Mouse (Mus musculus) forebrain, embryonic 14.5 days (tissue): ENCODE measurements around the gene Rps6ka1. TPM values are rescaled to one million over a fixed set of nuclear protein-coding genes. Genes with fewer than 3 reads are reported as not detected.

Experiments used
- ATAC-seq: fragments of 200-750 bp; cut with Nextera tagmentation; 2 replicates; pipeline ENCODE4 v1.8.0; 2017; ENCODE audit warnings: mild to moderate bottlenecking, moderate library complexity
- DNase-seq: peaks from one replicate; pipeline ENCODE4 v3.0.0-alpha.2; 2015; ENCODE audit warnings: low spot score
- H3K27ac ChIP-seq: fragments of 300-500 bp; sonication (generic); 2 replicates; pipeline ENCODE4 v1.5.1; 2014; ENCODE audit warnings: low read depth, mild to moderate bottlenecking, control low read depth, low read length, moderate library complexity
- H3K27me3 ChIP-seq: fragments of 300-500 bp; sonication (generic); replicated peaks from 2 replicates; pipeline ENCODE4 v1.6.1; 2014; ENCODE audit warnings: low read length, control low read depth, mixed read lengths; ENCODE audit not compliant: control insufficient read depth, insufficient read depth
- H3K36me3 ChIP-seq: fragments of 300-500 bp; sonication (generic); 2 replicates; pipeline ENCODE4 v1.6.1; 2014; ENCODE audit warnings: low read length, control low read depth; ENCODE audit not compliant: control insufficient read depth, insufficient read depth
- H3K4me1 ChIP-seq: fragments of 300-500 bp; sonication (generic); 2 replicates; pipeline ENCODE4 v1.6.1; 2014; ENCODE audit warnings: antibody characterized with exemption, low read length, control low read depth; ENCODE audit not compliant: control insufficient read depth, insufficient read depth
- H3K4me2 ChIP-seq: fragments of 300-500 bp; sonication (generic); 2 replicates; pipeline ENCODE4 v1.6.1; 2014; ENCODE audit warnings: mild to moderate bottlenecking, control low read depth, low read length
- H3K4me3 ChIP-seq: fragments of 300-500 bp; sonication (generic); 2 replicates; pipeline ENCODE4 v1.5.1; 2014; ENCODE audit warnings: low read depth, low read length, control low read depth
- H3K9ac ChIP-seq: fragments of 300-500 bp; sonication (generic); 2 replicates; pipeline ENCODE4 v1.6.1; 2014; ENCODE audit warnings: mild to moderate bottlenecking, low read length, control low read depth, moderate library complexity
- H3K9me3 ChIP-seq: fragments of 300-500 bp; sonication (generic); replicated peaks from 2 replicates; pipeline ENCODE4 v1.6.1; 2016; ENCODE audit warnings: low read length, control low read depth, mixed read lengths; ENCODE audit not compliant: control insufficient read depth
- WGBS: fragments of 180-500 bp; shearing (Covaris S2); extraction: QIAGEN DNeasy Blood & Tissue Kit; methylation state at CpG from one replicate; pipeline ENCODE4 v1.1.7; 2014; 5-methylcytosine and 5-hydroxymethylcytosine counted together
- polyA plus RNA-seq: library from polyadenylated mRNA; unstranded; fragments of >200 nt; fragmentation: Nextera tagmentation; extraction: Ambion mirVana; gene quantifications from 2 replicates; pipeline ENCODE4 v1.2.1, GENCODE M21; 2014

Gene Rps6ka1
- polyA plus RNA-seq, 1 experiment from 2014 or later, result 13.5 TPM

DNA sequence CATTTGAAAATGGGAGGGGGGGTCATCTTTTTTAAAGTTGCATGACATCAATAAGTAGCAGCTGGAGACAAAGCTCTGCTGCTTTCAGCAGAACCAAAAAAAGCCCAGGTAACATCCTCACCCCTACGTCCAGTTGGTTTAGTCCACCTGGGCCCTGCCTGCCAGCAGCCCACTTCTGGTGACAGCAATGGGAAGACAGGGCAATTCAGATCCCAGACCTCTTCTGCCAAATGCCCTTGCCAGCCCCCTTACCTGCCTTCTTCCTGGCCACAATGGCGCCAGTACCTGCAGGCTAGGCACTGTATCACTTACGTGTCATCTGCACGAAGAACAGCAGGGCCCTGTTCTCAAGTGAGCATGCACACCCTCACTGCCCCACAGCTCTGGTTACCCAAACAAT, 2.3 kb downstream of the Rps6ka1 start:
- no peak overlapping the region for H3K4me3 ChIP-seq
- H3K4me1 ChIP-seq, result no peaks in the 10 kb centered on the region
- H3K27me3 ChIP-seq, result no peaks in the 10 kb centered on the region
- no peak for DNase-seq
- no peak overlapping the region for H3K4me2 ChIP-seq
- H3K9ac ChIP-seq, result no peak overlapping the region
- H3K9me3 ChIP-seq, result no peaks in the 10 kb centered on the region
- WGBS, result 81% methylated on average over 4 of the region's 4 CpGs
- H3K36me3 ChIP-seq, result no peaks in the 10 kb centered on the region
- ATAC-seq, result no peak
- H3K27ac ChIP-seq, result no peak overlapping the region

DNA sequence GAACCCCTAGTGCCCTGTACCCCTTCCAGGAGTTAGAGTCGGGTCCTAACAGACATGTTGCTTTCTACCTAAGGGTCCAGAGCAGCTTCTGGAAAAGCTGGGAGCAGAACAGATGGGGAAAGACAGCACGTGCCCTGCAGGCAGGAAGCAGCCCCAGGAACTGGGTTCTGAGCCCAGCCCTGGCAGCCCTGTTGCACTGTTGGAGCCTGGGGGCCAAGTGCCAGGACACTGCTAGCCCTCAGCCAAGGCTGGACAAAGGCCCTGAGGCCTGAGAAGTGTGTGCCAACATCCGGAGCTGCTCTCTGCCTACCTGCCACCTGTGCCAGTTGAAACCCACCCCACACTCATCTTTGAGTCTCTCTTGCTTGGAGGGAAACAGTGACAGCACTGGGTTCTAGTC, 2.7 kb downstream of the Rps6ka1 start:
- ATAC-seq (no peak), DNase-seq (no peak)
- no peak overlapping the region for H3K9ac ChIP-seq
- no peak overlapping the region for H3K4me3 ChIP-seq
- H3K4me1 ChIP-seq, result no peaks in the 10 kb centered on the region
- H3K27me3 ChIP-seq, result no peaks in the 10 kb centered on the region
- no peaks in the 10 kb centered on the region for H3K36me3 ChIP-seq
- 77% methylated on average over 3 of the region's 3 CpGs for WGBS
- no peak overlapping the region for H3K27ac ChIP-seq
- H3K4me2 ChIP-seq, result no peak overlapping the region
- H3K9me3 ChIP-seq, result no peaks in the 10 kb centered on the region

DNA sequence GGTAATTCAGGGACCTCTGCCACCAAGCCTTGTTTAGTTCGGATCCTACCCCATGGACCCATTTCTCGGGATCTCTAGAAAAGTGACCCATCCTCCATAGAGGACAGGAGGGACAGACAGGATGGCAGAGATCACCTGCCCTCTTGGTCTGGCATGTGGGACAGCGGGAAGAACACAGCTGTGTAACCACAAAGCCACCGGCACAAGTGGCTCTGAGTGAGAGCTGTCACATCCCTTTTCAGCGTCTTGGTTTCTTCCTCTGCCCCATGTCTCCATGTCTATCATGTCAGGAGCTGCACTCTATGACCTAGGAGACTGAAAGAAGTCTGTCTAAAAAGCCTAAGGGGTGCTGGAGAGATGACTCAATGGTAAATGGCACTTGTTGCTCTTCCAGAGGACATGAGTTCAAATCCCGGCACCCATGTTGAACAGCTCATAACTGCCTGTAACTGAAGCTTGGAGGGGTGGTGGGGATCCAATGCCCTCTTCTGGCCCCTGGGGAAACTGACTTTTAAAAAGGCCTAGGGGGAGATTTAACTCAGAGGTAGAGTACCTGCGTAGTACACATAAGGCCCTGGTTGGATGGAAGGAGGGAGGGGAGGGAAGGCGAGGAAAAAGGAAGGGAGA, 3.4 kb downstream of the Rps6ka1 start:
- WGBS, result 94% methylated on average over 8 of the region's 8 CpGs
- Histone ChIP-seq H3K4me1 (no peaks in the 10 kb centered on the region), H3K4me2 (no peak overlapping the region), H3K36me3 (no peaks in the 10 kb centered on the region), H3K27ac (no peak overlapping the region), H3K9me3 (no peaks in the 10 kb centered on the region), H3K4me3 (no peak overlapping the region), H3K27me3 (no peaks in the 10 kb centered on the region), H3K9ac (no peak overlapping the region)
- DNase-seq, result no peak
- no peak for ATAC-seq

DNA sequence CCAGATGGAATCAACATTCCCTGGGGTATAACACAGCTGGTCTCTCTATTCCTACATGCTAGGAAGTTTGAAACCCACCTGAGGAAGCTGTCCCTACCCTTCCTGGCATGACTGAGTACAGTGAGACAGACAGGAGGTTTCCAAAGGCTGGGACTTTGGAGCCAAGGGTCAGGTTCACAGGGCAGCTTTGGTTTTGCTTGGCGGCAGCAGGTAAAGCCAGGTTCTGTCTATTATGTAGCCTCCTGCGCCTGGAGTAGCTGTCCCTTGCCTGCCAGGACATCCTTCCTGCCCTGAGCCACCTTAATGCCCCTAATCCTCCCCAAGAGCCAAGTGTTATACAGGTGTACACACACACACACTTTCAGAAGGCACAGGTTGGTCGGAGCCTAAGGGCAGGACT, 5.7 kb downstream of the Rps6ka1 start:
- WGBS, result 89% methylated on average over 3 of the region's 3 CpGs
- DNase-seq (no peak), ATAC-seq (no peak)

DNA sequence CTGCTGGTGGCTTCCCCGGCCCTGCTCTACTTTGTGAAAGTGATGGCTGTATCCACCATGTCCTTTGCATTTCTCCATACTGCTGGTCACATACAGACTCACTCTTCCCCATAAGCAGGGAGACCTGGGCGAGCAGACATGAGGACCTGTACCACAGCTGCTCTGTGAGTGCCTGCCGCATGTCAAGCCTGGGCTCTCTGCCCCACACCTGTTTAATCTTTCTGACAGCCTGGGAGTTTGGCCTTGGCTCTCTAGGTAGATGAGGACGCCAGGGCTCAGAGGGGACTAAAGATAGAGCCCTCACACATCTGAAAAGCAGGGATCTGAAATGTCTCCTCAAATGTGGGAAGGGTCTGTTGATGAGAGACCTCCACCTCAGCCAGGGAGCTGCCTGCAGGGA, 6.2 kb downstream of the Rps6ka1 start:
- Histone ChIP-seq H3K9ac (no peak overlapping the region), H3K36me3 (no peaks in the 10 kb centered on the region), H3K4me3 (no peak overlapping the region), H3K4me2 (no peak overlapping the region), H3K4me1 (no peaks in the 10 kb centered on the region), H3K9me3 (no peaks in the 10 kb centered on the region), H3K27ac (no peak overlapping the region), H3K27me3 (no peaks in the 10 kb centered on the region)
- WGBS, result 90% methylated on average over 4 of the region's 4 CpGs
- no peak for ATAC-seq
- DNase-seq, result no peak

More for the DNA sequence above, 5.7 kb downstream of the Rps6ka1 start:
- Histone ChIP-seq H3K27me3 (no peaks in the 10 kb centered on the region), H3K27ac (no peak overlapping the region), H3K9ac (no peak overlapping the region), H3K36me3 (no peaks in the 10 kb centered on the region), H3K4me2 (no peak overlapping the region), H3K9me3 (no peaks in the 10 kb centered on the region), H3K4me3 (no peak overlapping the region), H3K4me1 (no peaks in the 10 kb centered on the region)

DNA sequence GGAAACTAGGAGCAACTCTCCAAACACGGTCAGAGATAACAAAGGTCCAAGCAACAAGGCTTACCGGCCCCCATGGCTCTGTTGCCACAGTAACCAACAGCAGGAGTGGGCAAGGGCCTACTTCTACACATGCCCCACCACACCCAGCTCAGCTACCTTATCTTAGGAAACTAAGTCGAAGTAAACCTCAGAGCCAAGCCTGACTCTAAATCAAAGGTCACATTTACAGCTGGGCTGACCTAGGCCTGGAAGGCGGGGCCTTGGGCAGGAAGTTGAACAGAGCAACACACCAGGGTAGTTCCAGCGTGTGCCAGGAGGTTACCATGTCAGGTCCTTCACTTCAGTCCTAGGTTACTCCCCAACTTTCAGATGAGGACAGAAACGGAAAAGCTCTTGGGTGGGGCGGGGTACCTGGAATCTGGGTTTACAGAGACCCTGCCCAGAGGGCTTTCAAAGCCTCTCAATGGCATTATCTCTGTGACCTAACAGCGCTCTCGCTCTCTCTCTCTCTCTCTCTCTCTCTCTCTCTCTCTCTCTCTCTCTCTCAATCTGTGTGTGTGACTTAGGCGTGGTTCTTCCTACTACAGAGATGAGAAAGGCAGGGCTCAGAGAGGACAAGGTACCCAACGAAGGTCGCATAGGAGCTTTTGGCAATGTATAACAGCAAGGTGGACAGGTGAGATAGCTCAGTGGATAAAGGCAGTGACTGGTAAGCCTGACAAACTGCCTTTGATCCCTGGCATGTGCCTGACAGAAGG, 8.3 kb downstream of the Rps6ka1 start:
- no peaks in the 10 kb centered on the region for H3K4me1 ChIP-seq
- no peak for ATAC-seq
- no peaks in the 10 kb centered on the region for H3K9me3 ChIP-seq
- H3K27me3 ChIP-seq, result no peaks in the 10 kb centered on the region
- H3K4me2 ChIP-seq, result no peak overlapping the region
- DNase-seq, result no peak
- H3K9ac ChIP-seq, result no peak overlapping the region
- no peak overlapping the region for H3K4me3 ChIP-seq
- H3K36me3 ChIP-seq, result no peaks in the 10 kb centered on the region
- no peak overlapping the region for H3K27ac ChIP-seq
- 76% methylated on average over 12 of the region's 12 CpGs for WGBS

DNA sequence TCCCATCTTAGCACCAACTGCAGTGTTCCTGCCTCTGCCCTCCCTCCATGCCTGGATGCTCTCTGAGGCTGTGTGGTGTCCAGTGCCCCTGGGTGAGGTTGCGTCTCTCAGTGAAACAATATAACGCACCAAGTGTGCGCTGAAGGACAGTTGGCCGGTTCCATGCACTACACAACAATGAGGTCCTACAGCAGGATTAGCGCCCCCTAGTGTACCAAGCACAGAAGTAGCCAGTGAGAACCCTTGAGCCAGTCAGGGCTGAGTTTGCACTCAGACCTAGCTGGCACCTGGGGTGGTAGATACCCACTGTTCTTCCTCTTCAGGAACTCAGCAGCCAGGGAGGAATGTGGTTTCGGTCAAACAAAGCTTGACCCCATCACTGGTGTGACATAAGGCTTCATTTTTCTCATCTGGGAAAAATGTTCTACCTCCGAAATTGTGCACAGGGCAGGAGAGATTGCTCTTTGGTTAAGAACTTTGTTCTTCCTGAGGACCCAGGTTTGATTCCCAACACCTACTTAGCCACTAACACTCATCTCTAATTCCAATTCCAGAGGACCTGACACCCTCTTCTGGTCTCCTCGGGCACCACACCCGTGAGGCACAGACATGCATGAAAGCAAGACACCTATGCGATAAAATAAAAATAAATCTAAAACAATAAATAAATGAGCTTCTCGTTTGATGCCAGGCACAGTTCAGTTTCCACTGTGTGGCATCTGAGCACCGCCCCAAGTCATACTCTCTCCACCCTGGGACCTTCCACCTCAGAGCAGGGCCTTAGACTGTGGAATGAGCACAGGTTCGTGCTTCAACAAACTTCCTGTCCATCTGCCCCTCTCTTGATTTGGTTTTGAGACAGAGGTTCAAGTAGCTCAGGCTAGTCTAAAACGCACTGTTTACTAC, 9.5 kb downstream of the Rps6ka1 start:
- Histone ChIP-seq H3K4me1 (no peaks in the 10 kb centered on the region), H3K4me2 (no peak overlapping the region), H3K9me3 (no peaks in the 10 kb centered on the region), H3K4me3 (no peak overlapping the region), H3K27me3 (no peaks in the 10 kb centered on the region), H3K27ac (no peak overlapping the region), H3K36me3 (no peaks in the 10 kb centered on the region), H3K9ac (no peak overlapping the region)
- DNase-seq (no peak), ATAC-seq (no peak)
- 85% methylated on average over 14 of the region's 14 CpGs for WGBS

DNA sequence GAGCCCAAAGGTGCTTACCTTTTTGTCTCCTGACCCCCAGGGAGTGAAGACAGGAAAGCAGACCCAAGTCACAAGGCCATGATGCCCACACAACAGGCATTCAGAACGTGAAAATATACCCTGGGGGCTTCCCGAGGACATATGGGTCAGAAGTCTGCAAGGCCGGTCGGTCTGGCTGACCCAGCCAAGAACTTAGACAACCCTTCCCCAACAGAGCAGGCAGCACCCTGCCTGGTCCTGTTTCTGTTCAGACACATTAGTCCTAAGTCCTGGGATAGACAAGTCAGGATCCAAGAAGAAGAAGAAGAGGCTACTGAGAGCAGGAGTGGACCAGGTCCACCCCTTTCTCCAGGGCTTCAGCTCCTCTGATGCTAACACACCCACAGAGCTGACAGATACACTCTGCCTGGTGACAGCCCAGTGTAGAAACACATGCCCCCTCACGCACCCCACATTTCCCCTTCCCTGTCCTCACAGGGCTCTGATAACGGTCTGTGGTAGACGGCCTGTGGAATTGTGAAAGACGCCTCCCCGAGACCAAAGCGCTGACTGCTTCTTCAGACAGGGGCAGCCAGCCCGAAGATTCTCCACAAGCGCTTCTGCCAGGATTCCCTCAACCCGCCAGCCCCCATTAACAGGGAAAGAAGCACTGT, 12.6 kb downstream of the Rps6ka1 start:
- WGBS, result 83% methylated on average over 13 of the region's 13 CpGs
- no peak overlapping the region for H3K4me2 ChIP-seq
- no peak for DNase-seq

More for the DNA sequence above, 12.6 kb downstream of the Rps6ka1 start:
- Histone ChIP-seq H3K27me3 (no peaks in the 10 kb centered on the region), H3K9ac (no peak overlapping the region), H3K4me1 (no peaks in the 10 kb centered on the region), H3K36me3 (no peaks in the 10 kb centered on the region), H3K4me3 (no peak overlapping the region), H3K27ac (no peak overlapping the region), H3K9me3 (no peaks in the 10 kb centered on the region)
- ATAC-seq, result no peak
